Mouse (Mus musculus) G1E (cell line): ENCODE measurements around the gene Lhfpl4.

ENCODE experiments used
- CTCF ChIP-seq: IDR thresholded peaks from 2 replicates; pipeline ENCODE4 v1.5.1; 2012; ENCODE audit warnings: low read depth, low read length, inconsistent platforms, mixed read lengths
- GATA1 ChIP-seq: IDR thresholded peaks from 2 replicates; pipeline ENCODE4 v1.6.1; 2012; ENCODE audit warnings: borderline replicate concordance, low read length, inconsistent platforms, mixed read lengths
- POLR2AphosphoS5 ChIP-seq: IDR thresholded peaks from 2 replicates; pipeline ENCODE4 v1.6.1; 2012; ENCODE audit warnings: low read depth, low read length, inconsistent platforms; ENCODE audit not compliant: insufficient replicate concordance

GRCm38 (mm10) chr6:113216280-113216679 is 21.1 kb upstream of the Lhfpl4 start:
- TF ChIP-seq CTCF (no peak), GATA1 (no peak), POLR2AphosphoS5 (no peak)
